Mouse (Mus musculus) cerebellum, postnatal 14 days (tissue): ENCODE measurements around the gene Ip6k3.

ENCODE experiments used
- DNase-seq, 2 experiments: peaks; one replicate each; pipeline ENCODE4 v3.0.0; 2021; ENCODE audit warnings: mixed read lengths in 2 of 2

Gene Ip6k3

GRCm38 (mm10) chr17:27121266-27121665 lies 46.3 kb downstream of the Ip6k3 start:
- peak in 1 of 2 experiments; percentile 63 for DNase-seq

GRCm38 (mm10) chr17:27120561-27121024 lies 47.0 kb downstream of the Ip6k3 start:
- DNase-seq, result peak; percentile 99 to 100

- peak in 1 of 2 experiments; percentile 44 for DNase-seq
Measured at GRCm38 (mm10) chr17:27119954-27120353, 47.6 kb downstream of the Ip6k3 start.

GRCm38 (mm10) chr17:27119540-27119895 lies 48.1 kb downstream of the Ip6k3 start:
- no peak for DNase-seq

GRCm38 (mm10) chr17:27118676-27119539 lies 48.7 kb downstream of the Ip6k3 start:
- DNase-seq, result peak; percentile 64 to 76

- no peak for DNase-seq
Measured at GRCm38 (mm10) chr17:27110072-27110471, 57.5 kb downstream of the Ip6k3 start.

- DNase-seq, result no peak
Measured at GRCm38 (mm10) chr17:27107936-27108335, 59.7 kb downstream of the Ip6k3 start.

- DNase-seq, result peak in 1 of 2 experiments; percentile 62
Measured at GRCm38 (mm10) chr17:27106745-27107144, 60.9 kb downstream of the Ip6k3 start.

GRCm38 (mm10) chr17:27105698-27106470 lies 61.7 kb downstream of the Ip6k3 start:
- no peak for DNase-seq

- no peak for DNase-seq
Measured at GRCm38 (mm10) chr17:27101675-27102074, 65.9 kb downstream of the Ip6k3 start.

GRCm38 (mm10) chr17:27095690-27096089 lies 71.9 kb downstream of the Ip6k3 start:
- DNase-seq, result peak; percentile 77 to 87
